Mouse (Mus musculus): ENCODE measurements around the gene Efna3.

Gene Efna3

DNA sequence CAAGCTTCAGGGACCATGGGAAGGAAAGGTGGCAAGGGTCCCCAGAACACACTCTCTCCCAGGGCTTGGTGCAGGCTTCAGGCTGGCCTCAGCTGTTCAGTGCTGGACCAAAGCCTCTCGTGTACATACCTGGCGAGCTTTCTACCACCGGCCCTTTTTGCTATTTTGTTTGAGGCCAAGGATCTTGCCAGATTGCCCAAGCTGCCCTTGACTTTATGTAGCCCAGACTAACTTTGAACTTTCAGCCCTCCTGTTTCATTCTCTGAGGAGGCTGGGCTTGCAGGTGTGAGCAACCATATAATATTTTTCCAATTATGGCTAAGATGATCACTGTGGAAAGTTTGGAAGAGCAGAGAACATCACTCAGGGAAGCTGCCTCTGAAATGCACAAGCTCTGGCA is 38.5 kb downstream of the Efna3 start:
- no peak for DNase-seq (ENCODE audit: low spot score)

DNA sequence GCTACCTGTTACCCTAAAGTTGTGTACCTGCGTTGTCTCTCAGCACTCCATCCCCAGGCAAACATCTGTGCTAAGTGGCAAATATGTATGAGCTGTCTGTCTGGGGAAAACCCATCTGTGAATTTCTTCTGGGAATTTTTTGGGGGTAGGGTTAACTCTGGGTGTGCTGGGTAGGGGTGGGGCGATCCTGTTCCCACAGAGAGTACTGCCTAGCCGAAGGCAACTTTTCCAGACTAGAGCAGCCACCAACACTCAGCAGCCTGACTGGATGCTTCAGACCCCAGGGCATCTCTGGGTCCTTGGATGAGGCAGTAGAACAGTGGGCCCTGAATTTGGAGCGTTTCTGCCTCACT is 40.5 kb downstream of the Efna3 start:
- no peak for DNase-seq (ENCODE audit: low spot score)

DNA sequence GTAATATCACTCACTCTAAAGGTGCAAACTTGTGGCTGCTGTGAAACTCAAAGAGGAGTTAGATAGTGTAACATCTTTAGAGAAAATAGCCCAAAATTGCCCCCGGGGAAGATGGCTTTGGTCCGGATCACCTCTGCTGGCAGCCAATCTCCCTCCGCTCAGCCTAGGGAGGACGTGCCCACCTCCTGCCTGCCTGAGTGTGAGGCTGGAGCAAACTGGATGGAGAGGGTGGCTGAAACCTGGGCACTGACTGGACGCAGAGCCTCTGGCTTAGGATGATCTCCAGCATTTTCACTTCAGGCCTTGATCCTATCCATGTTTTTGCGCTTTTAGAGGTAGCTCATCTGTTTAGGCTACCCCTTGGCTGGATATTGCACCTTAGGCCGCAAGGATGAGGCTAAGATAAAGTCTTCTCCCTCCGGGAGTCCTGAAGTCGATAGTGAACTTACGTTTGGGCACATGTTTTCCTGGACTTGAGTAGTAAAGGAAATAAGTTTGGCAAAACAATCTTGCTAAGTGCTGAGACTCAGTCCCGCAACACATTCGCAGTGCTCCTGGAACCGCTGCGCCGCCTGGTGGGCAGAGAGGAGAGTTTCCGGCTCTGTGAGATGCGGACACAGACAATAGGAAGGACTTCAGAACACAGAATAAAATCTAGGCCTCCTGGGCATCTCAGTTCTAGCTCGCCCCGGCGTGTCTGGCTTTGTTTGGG is 41.0 kb downstream of the Efna3 start:
- peak; percentile 64 for DNase-seq (ENCODE audit: low spot score)

DNA sequence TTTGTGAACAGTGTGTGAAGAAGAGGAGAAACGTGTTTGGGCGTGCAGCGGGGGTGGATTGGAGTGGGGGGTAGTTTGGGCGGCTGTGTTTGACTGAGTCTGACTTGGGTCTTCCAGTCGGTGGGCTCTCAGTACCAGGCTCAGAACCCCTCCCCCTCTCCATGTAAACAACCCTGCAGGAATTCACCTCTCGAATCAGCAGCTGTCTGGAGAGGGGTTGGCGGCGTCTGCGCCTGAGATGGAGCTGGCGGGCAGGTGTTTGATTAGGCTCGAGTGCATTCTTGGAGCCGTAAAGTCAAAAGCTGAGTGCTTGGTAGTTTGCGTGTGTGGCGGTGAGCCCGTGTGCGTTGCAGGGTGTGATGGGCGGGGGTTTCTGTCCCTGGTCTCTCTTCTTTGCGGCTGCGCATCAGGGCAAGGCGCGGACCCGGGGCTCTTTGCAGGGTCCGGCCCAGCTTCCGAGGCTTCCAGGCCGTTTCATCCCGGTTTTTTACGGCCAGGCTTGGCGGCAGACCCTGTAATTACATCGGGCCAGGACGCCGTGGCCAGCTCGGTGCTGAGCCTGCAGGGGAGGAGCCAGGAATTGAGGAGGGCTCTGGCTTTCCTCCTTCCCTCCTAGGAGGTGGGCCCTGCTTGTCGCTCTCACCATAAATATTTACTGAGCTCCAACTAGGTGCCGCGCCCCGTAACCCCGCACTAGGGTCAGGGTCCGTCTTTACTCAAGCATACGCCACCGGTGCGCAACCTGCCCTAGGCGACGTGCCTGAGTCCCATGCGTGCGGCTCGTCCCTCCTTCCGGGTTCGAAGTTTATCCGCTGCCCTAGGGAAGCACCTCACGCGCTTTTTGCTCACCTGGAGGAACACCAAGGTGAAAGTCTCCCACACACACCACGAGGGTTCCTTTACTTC is 41.9 kb downstream of the Efna3 start, which contains the start of gene Efna1:
Efna1 (minus strand) TSS at position 537 of the 906 bp plus-strand sequence.
- DNase-seq (ENCODE audit: low spot score) = no peak

DNA sequence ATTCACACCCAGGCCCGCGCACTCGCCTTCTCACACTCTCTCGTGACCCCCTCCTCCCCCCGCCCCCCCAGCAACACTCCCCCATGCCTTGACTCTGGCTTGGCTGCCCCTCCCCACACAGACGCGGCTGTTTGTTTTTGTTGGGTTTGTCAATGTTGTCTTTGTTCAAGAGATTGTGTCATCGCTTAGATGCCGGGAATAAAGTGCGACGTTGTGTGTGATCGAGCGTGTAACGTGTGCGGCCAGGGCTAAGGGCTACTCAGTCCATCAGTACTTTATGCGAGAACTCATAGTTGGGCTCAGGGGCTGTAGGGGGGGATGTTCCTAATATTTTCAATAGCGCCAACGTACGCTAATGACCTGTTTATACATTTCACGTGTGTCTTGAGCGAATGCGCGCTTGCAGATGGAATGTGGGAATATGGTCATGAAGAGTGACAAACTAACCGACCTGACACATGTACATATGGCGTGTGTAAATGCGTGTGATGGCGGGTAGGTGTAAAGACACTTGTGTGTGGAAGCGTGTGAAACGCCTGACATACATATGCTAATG is 42.6 kb downstream of the Efna3 start:
- DNase-seq (ENCODE audit: low spot score) = no peak

DNA sequence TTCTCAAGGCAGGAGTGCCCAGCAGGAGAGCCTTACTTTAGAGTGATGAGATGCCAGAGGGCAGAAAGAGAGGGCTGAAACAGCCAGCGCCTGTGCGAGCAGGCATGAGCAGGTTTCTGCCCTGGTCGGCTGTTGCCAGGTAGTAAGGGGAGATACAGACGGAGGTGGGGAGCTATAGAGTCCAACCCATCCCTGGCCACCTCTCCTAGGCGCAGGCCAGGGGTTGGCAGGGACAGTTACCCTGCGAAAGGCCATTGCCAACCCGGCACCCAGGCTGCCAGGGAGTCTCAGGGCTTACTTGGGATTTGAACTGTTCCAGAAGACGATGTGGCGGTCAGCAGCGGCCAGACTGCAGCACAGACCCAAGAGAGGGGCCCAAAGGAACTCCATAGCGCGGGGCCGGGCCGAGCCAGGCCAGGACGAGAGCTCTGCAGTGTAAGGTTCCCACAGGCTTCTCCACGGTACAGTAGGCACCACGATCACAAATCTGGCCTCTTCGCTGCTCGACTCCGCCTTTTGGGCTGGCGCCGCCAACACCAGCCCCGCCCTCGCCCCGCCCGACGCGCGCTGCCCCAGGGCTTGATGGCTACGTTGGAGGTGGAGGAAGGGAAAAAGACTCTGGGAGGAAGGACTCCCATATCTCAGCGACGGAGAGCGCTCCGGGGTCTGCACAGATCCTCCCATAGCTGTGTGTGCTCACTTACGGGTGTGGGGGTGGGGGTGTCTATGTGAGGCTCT is 43.4 kb downstream of the Efna3 start:
- DNase-seq (ENCODE audit: low spot score) = no peak

DNA sequence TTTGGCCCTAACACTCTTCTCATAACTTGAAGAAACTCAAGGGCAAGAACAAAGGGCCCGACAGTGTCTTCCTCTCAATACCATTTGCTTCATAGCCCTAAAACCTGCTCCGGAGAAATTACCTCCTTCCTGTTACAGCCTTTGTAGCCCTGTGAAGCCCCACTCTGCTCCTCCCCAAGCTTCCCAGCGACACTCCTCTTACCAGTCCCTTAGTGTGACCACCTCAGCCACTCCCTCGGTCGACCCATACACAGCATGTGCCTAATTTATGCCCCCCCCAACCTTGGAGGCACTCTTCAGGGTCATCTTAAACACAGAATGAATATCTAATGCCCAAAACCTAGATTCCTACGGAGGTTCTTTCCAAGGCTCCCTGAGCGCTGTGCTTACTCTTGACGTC is 44.1 kb downstream of the Efna3 start:
- no peak for DNase-seq (ENCODE audit: low spot score)

DNA sequence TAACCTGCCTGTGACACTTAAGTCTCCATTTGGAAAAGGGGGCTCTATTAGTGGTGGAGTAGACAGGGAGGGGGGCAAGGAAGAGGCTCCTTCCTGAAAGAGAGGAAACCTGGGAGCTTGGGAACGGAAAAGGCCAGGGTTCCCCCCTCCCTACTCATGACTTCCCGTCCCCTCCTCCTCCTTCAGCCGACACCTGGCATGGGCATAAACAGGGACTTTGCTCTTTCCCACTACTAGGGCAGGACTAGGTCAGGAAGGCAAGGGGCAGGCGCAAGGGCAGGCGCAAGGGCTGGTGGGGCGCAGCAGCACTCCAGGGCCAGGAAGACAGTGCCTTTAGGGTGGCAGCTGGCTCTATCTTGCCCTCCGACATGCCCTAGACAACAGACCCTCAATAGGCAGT is 44.7 kb downstream of the Efna3 start:
- no peak for DNase-seq (ENCODE audit: low spot score)

DNA sequence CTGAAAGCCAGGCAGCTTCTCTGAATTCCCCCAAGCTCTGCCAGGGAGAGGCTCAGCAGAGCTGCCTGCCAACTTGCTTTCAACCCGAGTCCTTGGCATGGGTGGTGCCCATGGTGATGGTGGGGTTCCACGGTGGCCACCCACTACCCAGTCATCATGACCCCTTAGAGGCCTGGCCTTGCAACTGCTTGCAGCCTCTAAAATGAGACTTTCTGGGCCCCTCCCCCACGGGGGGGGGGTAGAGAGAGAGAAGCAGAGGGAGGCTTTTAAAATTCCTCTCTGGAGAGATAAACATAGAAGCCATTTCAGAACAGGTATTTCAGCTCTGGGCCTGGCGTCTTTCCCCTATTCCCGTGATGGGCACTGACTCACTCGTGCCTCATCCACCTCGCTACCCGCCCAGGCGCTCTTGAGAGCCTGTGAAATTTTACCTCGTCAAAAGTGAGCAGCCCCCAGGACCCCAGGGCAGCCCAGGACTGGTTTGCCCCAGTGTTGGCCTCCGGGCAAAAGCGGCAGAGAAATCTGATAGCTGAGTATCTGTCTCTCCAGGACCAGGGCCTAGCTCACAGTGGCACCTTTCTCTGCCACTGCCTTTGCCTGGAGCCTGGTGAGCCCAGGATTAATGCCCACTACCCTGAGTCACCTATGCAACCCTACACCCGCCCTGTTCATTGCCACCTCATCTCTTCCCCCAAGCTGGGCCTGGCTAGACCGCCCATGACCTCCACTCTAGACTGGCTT is 45.3 kb downstream of the Efna3 start:
- no peak for DNase-seq (ENCODE audit: low spot score)

DNA sequence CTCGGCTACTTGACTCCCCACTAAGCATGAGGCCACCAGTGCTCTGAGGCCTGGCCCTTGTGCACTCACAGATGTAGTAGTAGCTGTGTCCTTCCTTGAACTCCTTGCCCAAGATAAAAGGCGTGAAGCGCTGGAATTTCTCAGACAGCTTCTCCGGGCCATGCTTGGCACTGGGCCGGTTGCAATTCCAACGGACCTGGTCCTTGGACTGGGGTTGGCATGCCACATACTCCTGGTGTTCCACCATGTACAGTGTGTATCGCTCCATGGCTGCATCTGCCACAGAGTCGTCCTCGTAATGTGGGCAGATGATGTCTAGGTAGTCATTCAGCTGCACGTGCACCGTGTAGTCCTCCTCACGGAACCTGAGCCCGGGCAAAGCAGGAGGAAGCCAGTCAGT is 46.7 kb downstream of the Efna3 start:
- DNase-seq (ENCODE audit: low spot score) = no peak

DNA sequence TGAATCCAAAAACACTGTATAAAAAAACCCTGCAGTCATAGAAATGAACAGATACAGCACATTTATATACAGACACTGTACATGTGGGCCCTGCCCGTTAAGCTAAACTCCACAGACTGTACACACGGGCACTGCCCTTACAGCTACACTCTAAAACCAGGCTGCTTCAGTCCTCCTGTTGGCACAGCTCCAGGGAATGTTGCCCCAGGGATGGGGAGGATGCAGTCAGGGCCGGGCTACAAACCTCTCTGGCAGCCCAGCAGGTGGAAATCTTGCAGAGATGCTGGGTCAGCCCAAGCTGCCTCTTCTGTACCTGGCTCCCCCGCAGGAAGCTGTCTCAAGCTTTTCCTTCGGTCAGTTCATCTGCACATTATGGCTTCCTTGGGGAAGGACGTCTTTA is 51.0 kb downstream of the Efna3 start:
- no peak for DNase-seq (ENCODE audit: low spot score)

DNA sequence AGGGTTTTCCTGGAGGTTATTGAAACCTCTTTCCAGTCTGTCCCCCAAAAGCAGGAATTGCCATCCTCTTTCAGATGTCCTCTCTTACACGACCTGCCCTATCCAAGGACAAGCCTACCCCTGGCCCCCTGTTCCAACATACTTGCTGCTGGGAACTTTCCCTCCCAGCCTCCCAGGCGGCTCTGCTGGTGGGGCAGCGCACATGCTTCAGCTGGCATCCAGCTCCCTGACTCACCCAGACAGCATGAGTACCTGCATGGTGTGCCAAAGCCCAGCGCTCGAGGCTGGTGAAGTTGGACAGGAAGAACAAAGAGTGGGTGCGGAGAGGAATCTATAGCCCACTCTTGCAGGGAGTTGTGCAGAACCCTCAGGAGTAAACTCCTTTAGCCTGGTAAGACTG is 51.9 kb downstream of the Efna3 start:
- DNase-seq (ENCODE audit: low spot score) = no peak

DNA sequence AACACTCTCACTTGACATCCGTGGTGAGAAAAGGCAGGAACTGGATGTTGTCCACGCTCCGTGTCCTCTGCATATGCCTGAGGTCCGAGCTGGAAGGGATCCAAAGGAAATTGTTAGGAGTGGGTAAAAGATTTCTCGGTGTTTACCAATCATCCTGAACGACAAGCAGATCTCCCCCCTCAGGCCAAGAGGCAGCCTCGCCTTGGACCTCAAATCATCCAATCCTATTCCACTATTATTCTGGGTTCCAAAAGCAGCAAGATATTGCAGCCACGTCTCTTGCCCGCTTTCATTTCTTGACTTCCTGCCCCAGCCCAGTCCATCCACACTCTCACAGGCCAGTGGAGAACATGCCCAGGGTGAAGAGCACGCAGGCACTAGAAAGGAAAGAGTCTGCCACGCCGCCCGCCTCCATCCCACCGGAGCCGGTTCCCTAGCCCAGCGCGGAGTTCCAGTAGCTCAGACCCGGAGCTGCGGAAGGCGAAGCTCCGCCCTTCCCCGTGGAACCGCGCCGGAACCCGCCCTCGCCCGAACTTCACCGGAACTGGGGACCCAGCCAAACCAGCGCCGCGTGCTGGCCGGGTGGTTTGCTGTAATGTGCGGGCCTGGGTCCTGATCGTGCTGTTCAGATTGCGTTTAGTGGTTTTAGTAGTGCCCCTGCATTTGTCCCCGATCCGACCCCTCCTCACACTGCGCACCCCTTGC is 52.6 kb downstream of the Efna3 start, which contains the start of gene Slc50a1:
Slc50a1 (minus strand) TSS at position 520 of the 705 bp plus-strand sequence.
- DNase-seq (ENCODE audit: low spot score) = no peak

DNA sequence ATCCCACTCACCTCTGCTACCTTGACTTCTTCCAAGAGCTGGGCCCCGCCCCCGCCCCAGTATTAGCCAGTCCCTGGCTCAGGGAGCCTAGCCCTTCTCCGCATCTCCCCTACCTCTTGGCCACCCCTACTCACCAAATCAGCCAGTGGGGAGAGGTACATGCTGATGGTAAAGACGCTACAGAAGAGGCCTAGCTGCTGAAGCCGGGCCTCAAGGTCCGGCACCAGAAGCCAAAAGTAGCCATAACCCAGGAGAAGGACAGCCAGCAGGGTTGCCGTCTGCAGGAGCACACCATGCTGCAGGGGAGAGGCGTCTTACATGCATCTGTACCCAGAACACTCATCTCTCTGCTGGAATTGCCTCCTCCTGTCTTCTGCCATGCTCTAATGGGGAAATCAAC is 53.8 kb downstream of the Efna3 start:
- DNase-seq (ENCODE audit: low spot score) = no peak

DNA sequence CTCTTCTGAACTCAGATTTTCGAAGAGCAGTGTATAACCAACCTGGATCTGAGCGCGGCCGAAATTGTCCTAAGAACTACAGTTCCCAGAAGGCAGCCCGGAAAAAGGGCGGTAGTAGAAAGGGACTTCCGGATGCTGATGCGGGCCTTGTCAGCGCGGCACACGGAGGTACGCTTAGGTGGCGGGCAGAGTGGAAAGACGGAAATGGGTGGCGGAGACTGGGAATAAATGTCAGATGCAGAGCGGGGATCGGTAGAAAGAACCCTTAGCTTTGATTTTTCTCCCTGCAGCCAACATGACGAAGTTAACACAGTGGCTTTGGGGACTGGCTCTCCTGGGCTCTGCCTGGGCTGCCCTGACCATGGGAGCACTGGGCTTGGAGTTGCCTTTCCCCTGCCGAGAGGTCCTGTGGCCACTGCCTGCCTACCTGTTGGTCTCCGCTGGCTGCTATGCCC is 56.3 kb downstream of the Efna3 start:
- peak; percentile 78 for DNase-seq (ENCODE audit: low spot score)

All from c-Kit-positive CD71-positive TER-119-positive erythroid progenitor cells, embryonic 14.5 days (primary cell).